Mouse (Mus musculus): ENCODE measurements around the gene Txndc11.

The Txndc11 gene

GRCm38 (mm10) chr16:11066029-11066832 is 68.2 kb downstream of the Txndc11 start, which contains the start of gene Litaf:
Gene Litaf, minus strand, starts transcription at chr16:11066157.
- peak; percentile 43 for DNase-seq (ENCODE audit: extremely low read depth, low read depth, low spot score)

DNA sequence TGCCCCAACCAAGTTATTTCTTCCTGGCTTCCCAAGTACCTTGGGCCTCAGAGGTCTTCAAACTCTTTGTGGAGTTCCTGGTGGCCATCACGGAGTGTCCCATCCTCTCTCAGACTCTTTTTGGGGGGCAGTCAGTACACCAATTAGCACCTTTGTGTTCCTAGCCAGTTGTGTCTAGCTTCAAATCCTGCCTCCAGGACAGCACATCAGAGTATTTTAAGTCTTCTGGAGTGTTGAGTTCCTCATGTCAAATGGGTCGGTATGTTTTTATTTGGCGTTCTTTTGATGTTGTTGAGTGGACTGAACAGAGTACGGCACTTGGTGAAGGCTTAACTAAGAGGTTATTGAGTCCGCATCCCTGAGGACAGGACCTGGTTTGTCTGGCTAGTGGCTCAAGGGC is 69.0 kb downstream of the Txndc11 start:
- DNase-seq (ENCODE audit: extremely low read depth, low read depth, low spot score): no peak

DNA sequence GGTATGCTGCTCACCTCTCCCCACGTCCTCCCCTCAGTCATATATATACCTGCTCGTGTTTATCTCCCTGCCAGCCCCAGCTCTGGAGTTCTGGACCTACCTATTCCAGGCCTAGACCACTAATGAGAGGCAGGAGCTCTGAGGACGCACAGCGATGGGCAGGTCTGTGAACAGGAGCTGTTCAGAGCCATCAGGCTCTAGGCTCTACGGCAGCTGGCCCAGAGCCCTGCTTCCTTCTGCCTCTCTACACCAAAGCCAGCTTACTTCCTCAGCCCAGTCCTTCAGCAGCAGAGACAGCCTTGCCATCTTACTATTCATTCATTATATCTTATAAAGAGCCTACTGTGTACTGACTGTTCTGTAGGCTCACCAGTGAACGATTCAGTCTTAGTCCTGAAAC is 69.7 kb downstream of the Txndc11 start:
- no peak for DNase-seq (ENCODE audit: extremely low read depth, low read depth, low spot score)

GRCm38 (mm10) chr16:11064341-11064740 is 70.1 kb downstream of the Txndc11 start:
- DNase-seq (ENCODE audit: extremely low read depth, low read depth, low spot score): no peak

DNA sequence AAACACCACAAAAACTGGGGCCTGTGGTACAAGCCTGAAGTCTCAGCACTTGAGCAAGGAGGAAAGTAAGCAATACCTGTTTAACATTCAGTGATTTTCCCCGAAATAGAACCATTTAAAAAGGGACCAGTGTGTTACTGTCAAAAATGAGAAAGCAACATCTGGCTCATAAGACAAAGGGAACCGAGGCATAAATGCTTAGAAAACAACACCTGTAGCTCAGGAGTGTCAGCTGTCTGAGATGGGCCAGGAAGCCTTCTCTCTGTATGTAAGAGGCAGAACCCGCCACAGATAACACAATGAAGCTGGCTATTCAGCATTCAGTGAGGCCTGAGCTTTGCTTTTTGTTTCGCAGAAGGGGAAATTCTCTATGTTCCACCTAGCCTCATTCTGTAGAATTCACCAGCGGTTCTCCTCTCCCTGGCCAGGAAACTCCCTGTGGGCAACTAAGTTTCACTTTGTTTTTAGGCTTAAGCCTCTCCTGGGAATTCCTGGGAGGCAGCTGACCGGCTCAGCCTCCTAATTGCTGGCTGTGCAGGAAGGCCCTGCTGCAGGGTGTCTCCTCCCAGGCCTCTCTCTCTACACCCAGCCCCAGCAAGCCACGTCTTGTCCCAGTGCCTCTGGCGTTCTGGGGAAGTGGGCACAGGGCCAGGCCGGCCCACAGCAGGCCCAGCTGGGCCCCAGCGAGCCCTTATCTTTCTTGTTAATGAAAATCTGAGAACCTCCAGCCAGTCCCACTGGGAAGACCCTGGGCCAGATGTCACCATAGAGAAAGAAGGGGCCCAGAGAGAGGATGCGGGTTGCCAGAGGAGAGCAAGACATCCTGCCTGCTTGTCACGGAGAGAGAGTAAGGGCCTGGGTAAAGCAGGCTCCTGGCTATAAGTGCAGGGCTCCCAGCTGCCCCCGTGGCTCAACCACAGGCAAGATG is 71.4 kb downstream of the Txndc11 start:
- DNase-seq (ENCODE audit: extremely low read depth, low read depth, low spot score): no peak

GRCm38 (mm10) chr16:11060645-11061044 is 73.8 kb downstream of the Txndc11 start, which contains the start of gene Snn:
Gene Snn, plus strand, starts transcription at chr16:11060945.
- no peak for DNase-seq (ENCODE audit: extremely low read depth, low read depth, low spot score)

DNA sequence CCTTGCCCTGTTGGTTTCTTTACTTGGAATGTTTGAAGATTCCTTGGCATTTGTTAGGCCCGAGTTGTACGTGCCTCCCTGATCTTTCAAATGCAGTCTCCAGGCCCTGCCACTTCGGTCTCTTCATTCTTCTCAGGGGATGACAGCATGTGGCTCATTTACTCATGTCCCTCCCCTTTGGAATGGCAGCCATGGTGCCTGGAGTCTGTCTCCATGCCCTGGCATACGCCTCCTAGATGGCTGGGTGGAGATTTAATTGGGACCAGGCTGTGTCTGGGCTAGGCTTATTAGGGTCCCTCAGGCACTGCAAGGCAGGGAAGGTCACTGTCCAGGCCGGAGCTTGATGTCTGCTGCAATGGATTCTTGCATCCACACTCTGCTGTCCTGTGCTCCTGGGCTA is 78.5 kb downstream of the Txndc11 start:
- DNase-seq (ENCODE audit: extremely low read depth, low read depth, low spot score): no peak

DNA sequence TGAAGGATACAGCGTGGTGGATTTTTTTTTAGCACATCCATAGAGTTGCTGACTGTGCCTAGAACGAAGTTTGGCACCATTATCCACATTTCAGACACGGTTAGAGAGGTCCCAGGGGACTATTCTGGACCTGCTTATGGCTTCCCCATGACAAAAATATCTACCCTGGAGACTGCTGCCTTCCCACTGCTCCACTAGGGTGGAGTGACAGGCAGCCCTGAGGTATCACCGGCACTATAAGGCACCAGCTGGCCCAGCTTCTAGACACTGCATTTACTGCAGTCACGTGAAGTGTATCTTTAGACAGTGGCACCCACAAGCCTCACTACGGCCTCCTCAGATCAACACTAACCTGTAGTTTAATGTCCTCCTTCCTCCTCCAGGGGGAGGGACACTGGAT is 79.6 kb downstream of the Txndc11 start:
- DNase-seq (ENCODE audit: extremely low read depth, low read depth, low spot score): no peak

DNA sequence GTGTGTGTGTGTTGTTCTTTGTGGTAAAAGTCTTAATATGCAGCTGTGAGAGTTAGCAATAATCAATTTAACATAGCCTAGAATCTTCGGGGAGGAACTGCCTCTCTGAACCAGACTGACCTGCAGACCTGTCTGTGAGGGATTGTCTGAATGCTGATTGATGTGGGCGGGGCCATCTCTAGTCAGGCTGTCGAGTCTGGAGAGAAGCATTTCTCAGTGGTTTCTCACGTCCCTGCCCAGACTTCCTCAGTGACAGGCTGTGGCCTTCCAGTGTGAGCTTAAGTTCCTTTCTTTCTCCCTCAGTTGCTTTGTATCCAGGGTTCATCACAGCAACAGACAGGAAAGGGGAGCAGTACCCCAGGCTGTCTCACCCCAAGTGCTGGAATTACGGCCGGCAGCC is 80.0 kb downstream of the Txndc11 start:
- no peak for DNase-seq (ENCODE audit: extremely low read depth, low read depth, low spot score)

GRCm38 (mm10) chr16:11051134-11051533 is 83.3 kb downstream of the Txndc11 start:
- peak; percentile 49 for DNase-seq (ENCODE audit: extremely low read depth, low read depth, low spot score)

DNA sequence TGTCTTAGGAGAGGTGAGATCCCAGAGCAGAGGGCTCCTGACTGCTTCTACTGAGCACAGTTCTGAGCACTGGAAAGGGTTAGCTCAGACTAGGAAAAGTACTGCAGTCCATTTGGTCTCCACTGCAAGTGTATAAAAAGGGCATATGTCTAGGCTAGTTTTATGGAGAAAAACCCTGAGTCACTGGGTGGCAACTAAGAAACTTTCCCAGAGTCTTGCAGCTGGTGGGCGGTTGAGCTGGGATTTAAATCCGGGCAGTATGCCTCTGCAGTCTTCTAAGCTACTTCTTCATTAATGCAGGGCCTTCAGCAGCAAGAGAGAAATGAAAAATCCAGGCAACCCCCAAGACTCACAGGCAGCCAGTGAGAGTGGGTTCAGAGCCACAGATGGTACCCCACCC is 84.2 kb downstream of the Txndc11 start:
- DNase-seq (ENCODE audit: extremely low read depth, low read depth, low spot score): no peak

GRCm38 (mm10) chr16:11047130-11047529 is 87.3 kb downstream of the Txndc11 start:
- no peak for DNase-seq (ENCODE audit: extremely low read depth, low read depth, low spot score)

DNA sequence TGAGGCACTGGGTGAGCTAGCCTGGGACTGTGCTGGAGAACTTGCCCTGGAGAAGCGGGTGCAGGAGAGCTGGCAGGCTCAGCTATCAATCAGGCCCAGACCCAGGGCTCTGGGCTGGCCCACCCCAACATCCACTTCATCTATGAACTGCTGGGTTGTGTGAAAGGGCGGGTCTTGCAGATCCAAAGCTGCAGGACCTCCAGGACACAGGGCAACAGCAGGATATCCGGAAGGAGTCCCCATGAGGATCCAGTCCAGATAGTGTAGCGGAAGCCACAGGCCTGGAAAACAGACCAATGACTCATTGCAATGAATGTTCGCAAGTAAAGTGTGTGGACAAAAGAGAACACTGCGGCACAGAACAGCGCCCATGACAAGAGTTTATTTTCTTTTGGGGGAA is 88.0 kb downstream of the Txndc11 start:
- no peak for DNase-seq (ENCODE audit: extremely low read depth, low read depth, low spot score)

GRCm38 (mm10) chr16:11043239-11043638 is 91.2 kb downstream of the Txndc11 start:
- no peak for DNase-seq (ENCODE audit: extremely low read depth, low read depth, low spot score)

DNA sequence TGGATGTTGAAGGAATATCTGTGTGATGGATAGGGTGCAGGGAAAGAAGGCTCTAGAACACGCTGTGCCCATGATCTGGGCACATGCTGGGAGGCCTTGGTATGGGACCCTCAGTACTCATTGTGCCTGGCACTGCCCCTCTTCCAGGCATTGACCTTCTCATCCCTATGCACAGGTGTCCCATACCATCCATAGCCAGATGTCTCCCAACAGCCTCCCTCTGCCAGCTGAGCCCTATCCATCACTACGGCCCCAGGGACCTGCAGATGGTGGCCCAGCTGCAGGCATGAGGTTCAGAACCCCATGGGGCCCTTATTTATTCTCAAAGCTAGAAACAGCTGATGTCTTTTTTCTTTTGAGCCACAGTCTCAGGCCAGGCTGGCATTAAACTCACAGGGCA is 93.8 kb downstream of the Txndc11 start:
- no peak for DNase-seq (ENCODE audit: extremely low read depth, low read depth, low spot score)

GRCm38 (mm10) chr16:11035790-11036431 is 98.5 kb downstream of the Txndc11 start:
- DNase-seq (ENCODE audit: extremely low read depth, low read depth, low spot score): no peak

DNA sequence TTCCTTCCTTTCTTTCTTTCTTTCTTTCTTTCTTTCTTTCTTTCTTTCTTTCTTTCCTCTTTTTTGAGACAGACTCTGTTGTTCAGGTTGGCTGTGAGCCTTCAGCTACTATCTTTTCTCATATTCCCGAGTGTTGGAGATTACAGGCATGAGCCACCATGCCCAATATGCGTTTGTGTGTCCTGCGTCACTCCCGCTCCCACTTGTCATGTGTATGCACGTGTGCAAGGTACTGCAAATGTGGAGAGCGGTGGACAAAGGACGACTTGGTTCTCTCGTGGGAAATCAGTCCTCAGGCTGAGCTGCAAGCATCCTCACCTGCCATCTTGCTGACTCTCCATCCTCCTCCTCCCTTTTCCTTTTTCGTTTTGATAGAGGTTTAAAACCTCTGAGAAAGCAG is 99.2 kb downstream of the Txndc11 start:
- DNase-seq (ENCODE audit: extremely low read depth, low read depth, low spot score): no peak

- no peak for DNase-seq (ENCODE audit: extremely low read depth, low read depth, low spot score)
Measured at GRCm38 (mm10) chr16:11034193-11034803, 100.2 kb downstream of the Txndc11 start.

GRCm38 (mm10) chr16:11031320-11031719 is 103.1 kb downstream of the Txndc11 start:
- DNase-seq (ENCODE audit: extremely low read depth, low read depth, low spot score): no peak

DNA sequence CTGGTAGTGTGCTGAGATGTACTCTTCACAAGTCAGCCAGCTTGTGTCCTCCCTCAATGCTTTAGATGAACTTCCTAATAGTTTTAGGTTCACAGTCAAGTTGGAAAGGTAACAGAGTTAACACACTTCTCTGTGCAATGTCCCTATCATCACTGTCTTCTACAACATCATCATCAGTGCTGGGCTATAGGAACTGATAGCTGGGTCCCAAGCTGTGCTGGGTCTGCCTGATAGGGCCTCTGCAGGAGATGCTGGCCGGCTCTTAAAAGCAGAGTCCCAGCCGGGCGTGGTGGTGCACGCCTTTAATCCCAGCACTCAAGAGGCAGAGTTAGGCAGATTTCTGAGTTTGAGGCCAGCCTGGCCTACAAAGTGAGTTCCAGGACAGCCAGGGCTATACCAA is 103.6 kb downstream of the Txndc11 start:
- no peak for DNase-seq (ENCODE audit: extremely low read depth, low read depth, low spot score)

DNA sequence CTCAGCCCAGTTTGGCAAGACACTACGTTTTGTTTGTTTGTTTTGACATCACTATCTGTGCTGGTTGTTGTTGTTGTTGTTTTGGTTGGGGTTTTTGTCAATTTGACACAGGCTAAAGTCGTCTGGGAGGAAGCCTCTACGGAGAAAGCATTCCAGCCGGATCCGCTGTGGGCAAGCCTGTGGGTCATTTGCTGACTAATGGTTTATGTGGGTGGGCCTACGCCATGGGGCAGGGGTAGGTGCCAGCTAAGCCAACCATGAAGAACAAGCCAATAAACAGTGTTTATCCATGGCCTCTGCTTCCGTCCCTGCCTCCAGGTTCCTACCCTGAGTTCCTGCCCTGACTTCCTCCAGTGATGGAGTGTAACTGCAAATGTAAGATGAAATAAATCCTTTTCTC is 106.2 kb downstream of the Txndc11 start:
- no peak for DNase-seq (ENCODE audit: extremely low read depth, low read depth, low spot score)
